Mouse (Mus musculus) forebrain, embryonic 14.5 days (tissue): ENCODE measurements around the gene Snupn. TPM values are rescaled to one million over a fixed set of nuclear protein-coding genes. Genes with fewer than 3 reads are reported as not detected.

Experiments
- ATAC-seq: fragments of 200-750 bp; cut with Nextera tagmentation; 2 replicates; pipeline ENCODE4 v1.8.0; 2017; ENCODE audit warnings: mild to moderate bottlenecking, moderate library complexity
- DNase-seq: peaks from one replicate; pipeline ENCODE4 v3.0.0-alpha.2; 2015; ENCODE audit warnings: low spot score
- H3K27ac ChIP-seq: fragments of 300-500 bp; sonication (generic); 2 replicates; pipeline ENCODE4 v1.5.1; 2014; ENCODE audit warnings: low read depth, mild to moderate bottlenecking, control low read depth, low read length, moderate library complexity
- H3K27me3 ChIP-seq: fragments of 300-500 bp; sonication (generic); replicated peaks from 2 replicates; pipeline ENCODE4 v1.6.1; 2014; ENCODE audit warnings: low read length, control low read depth, mixed read lengths; ENCODE audit not compliant: control insufficient read depth, insufficient read depth
- H3K36me3 ChIP-seq: fragments of 300-500 bp; sonication (generic); 2 replicates; pipeline ENCODE4 v1.6.1; 2014; ENCODE audit warnings: low read length, control low read depth; ENCODE audit not compliant: control insufficient read depth, insufficient read depth
- H3K4me1 ChIP-seq: fragments of 300-500 bp; sonication (generic); 2 replicates; pipeline ENCODE4 v1.6.1; 2014; ENCODE audit warnings: antibody characterized with exemption, low read length, control low read depth; ENCODE audit not compliant: control insufficient read depth, insufficient read depth
- H3K4me2 ChIP-seq: fragments of 300-500 bp; sonication (generic); 2 replicates; pipeline ENCODE4 v1.6.1; 2014; ENCODE audit warnings: mild to moderate bottlenecking, control low read depth, low read length
- H3K4me3 ChIP-seq: fragments of 300-500 bp; sonication (generic); 2 replicates; pipeline ENCODE4 v1.5.1; 2014; ENCODE audit warnings: low read depth, low read length, control low read depth
- H3K9ac ChIP-seq: fragments of 300-500 bp; sonication (generic); 2 replicates; pipeline ENCODE4 v1.6.1; 2014; ENCODE audit warnings: mild to moderate bottlenecking, low read length, control low read depth, moderate library complexity
- H3K9me3 ChIP-seq: fragments of 300-500 bp; sonication (generic); replicated peaks from 2 replicates; pipeline ENCODE4 v1.6.1; 2016; ENCODE audit warnings: low read length, control low read depth, mixed read lengths; ENCODE audit not compliant: control insufficient read depth
- WGBS: fragments of 180-500 bp; shearing (Covaris S2); extraction: QIAGEN DNeasy Blood & Tissue Kit; methylation state at CpG from one replicate; pipeline ENCODE4 v1.1.7; 2014; 5-methylcytosine and 5-hydroxymethylcytosine counted together
- polyA plus RNA-seq: library from polyadenylated mRNA; unstranded; fragments of >200 nt; fragmentation: Nextera tagmentation; extraction: Ambion mirVana; gene quantifications from 2 replicates; pipeline ENCODE4 v1.2.1, GENCODE M21; 2014

Gene Snupn
- polyA plus RNA-seq, 1 experiment from 2014 or later: 29.1 TPM

DNA sequence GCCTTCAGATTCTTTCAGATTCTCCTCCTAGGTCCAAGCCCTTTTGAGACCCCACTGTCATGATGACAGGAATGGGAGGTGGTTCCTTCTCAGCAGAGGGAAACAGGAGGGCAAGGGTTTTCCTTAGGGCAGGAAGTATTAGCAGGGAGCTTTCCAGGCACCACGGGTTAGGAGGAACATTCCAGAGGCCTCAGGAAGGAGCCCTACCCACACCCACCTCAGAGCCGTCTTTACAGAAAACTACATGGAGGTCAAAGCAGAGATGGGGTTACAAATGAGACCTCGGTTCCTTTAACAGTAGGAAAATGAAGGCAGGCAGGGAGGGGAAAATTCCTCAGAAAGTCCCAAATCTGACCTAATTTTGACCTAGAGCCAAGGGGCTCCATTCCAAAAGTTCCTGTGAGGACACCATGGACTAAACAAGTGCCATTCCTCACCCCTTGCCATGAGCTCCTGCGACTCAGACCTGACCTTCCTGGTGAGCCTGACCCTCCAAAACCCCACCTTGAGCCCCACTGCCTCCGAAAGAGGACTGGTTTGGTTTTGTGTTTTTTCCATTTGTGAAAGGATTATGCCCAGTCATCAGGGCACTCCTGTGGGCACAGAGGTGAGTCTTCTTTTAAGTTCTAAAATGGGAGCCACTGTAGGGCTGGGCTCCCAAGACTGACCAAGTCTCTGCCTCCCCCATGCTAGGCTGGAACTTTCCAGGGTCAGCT, 34.8 kb upstream of the Snupn start:
- Histone ChIP-seq H3K4me2 (no peak overlapping the region), H3K4me3 (no peak overlapping the region), H3K27me3 (no peaks in the 10 kb centered on the region), H3K9me3 (no peaks in the 10 kb centered on the region), H3K36me3 (no peaks in the 10 kb centered on the region; the same call in 1 of the 2 replicates), H3K9ac (no peak overlapping the region), H3K27ac (no peak overlapping the region), H3K4me1 (no peaks in the 10 kb centered on the region)
- 87% methylated on average over 5 of the region's 5 CpGs for WGBS
- DNase-seq (no peak), ATAC-seq (no peak)

DNA sequence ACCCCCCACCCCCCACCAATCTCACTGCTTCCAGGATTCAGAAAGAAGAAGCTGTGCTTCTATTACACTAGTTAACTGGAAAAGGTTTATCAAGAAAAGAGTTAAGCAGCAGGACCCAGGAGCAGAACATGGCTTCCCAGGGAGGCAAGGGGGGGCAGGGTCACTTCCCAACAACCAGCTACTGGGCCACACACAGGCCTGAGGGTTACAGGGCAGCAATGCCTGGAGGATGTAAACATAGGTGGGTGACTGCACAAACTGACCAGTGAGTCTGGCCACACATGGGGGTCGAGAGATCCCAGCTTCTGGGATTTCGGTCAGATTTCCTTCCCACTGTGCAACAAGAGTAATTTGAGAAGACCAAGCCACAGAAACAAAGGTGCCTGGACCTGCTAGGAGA, 33.5 kb upstream of the Snupn start:
- no peak overlapping the region for H3K4me2 ChIP-seq
- no peak for ATAC-seq
- no peak overlapping the region for H3K27ac ChIP-seq
- H3K4me1 ChIP-seq: no peaks in the 10 kb centered on the region
- DNase-seq: no peak
- no peaks in the 10 kb centered on the region for H3K27me3 ChIP-seq
- WGBS: 69% methylated on average over 2 of the region's 2 CpGs
- no peak overlapping the region for H3K9ac ChIP-seq
- H3K9me3 ChIP-seq: no peaks in the 10 kb centered on the region
- no peaks in the 10 kb centered on the region; the same call in 1 of the 2 replicates for H3K36me3 ChIP-seq
- H3K4me3 ChIP-seq: no peak overlapping the region

DNA sequence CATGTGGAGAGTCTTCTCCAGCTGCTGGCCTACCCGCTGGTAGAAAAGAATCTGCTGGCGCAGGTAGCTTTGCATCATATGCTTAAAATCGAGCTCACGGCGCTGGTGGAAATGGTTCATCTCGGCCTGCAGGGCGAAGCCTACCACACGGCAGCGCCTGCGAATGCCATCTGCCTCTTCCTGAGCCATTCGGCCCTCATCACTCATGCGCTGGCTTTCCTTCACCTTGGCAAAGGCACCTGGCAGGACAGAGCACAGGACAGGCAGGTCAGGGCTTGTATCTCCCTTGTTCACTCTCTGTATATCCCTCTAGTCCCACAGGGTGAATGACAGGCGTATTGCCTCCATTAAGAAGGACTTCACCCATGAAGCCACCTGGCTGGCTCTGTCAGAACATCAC, 32.2 kb upstream of the Snupn start:
- no peak overlapping the region for H3K4me2 ChIP-seq
- WGBS: 93% methylated on average over 13 of the region's 13 CpGs
- no peak overlapping the region for H3K4me3 ChIP-seq
- no peaks in the 10 kb centered on the region for H3K27me3 ChIP-seq
- H3K36me3 ChIP-seq: no peaks in the 10 kb centered on the region; the same call in 1 of the 2 replicates
- DNase-seq: no peak
- no peak overlapping the region for H3K9ac ChIP-seq
- H3K4me1 ChIP-seq: no peaks in the 10 kb centered on the region
- no peak overlapping the region for H3K27ac ChIP-seq
- no peaks in the 10 kb centered on the region for H3K9me3 ChIP-seq
- no peak for ATAC-seq

DNA sequence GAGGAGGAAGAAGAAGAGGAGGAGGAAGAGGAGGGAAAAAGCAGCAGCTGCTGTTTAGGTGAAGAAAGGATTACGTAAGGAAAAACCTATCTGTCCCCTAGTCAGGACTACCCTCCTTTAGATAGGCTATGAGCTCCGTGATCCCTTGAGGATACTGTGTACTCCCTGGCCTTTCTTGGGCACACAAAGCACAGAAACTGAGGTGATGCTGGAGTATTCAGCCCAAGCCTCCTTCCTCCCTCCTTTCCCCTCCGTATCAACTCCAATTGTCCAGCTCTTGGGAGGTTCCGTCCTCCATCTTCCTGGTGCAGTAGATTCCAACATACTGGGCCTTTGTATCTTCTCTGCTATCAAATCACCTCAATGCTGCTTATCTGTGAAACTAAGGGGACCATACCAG, 27.9 kb upstream of the Snupn start:
- Histone ChIP-seq H3K27me3 (no peaks in the 10 kb centered on the region), H3K27ac (no peak overlapping the region), H3K4me1 (peaks cover 17% of the 10 kb centered on the region), H3K9ac (no peak overlapping the region), H3K36me3 (no peaks in the 10 kb centered on the region; the same call in 1 of the 2 replicates), H3K4me3 (no peak overlapping the region), H3K4me2 (no peak overlapping the region), H3K9me3 (no peaks in the 10 kb centered on the region)
- no peak for ATAC-seq
- no peak for DNase-seq
- 89% methylated on average over 4 of the region's 4 CpGs for WGBS

DNA sequence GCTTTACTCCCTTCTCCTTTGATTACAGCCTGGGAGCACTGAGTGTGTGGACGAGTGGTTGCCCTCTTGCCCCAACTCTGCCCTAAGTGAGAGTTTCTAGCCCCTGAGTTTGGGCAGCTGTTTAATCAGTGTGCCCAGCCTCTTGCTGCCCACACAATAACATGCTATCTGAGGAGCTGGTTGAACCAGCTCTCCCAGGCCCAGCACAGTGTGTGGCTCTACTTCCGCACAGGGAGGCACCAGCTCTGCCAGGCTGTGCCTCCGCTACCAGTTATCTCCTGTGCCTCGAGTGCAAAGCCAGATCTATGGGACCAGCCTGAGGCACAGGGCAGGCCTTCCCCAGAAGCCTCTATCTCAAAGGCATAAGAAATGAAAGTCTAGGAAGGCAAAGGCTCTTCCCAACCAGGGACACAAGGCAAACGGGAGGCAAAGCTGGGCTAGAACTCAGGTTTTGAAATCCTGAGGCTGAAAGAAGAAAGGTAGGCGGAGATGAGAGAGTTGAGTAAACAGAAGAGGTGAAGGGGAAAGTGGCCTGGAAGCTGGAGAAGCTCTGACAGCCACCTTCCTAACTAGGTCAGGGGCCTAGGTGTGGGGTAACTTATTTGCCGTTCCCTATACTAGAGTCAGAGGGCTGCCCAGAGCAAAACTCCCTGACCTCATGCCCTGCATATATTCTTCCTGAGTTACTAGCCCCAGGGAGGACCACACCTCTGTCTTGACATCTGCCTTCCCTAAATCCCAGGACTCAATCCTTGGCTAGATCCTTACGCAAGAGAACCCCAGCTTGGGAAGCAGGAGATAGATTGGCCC, 26.6 kb upstream of the Snupn start:
- Histone ChIP-seq H3K36me3 (no peaks in the 10 kb centered on the region), H3K27me3 (no peaks in the 10 kb centered on the region), H3K4me3 (peak overlapping the region; percentile 5; the same call in 1 of the 2 replicates), H3K4me1 (peaks cover 19% of the 10 kb centered on the region), H3K9me3 (no peaks in the 10 kb centered on the region), H3K27ac (no peak overlapping the region), H3K4me2 (peak overlapping the region; percentile 31), H3K9ac (peak overlapping the region; percentile 35; the same call in 1 of the 2 replicates)
- DNase-seq (no peak), ATAC-seq (no peak)
- 84% methylated on average over 8 of the region's 8 CpGs for WGBS

DNA sequence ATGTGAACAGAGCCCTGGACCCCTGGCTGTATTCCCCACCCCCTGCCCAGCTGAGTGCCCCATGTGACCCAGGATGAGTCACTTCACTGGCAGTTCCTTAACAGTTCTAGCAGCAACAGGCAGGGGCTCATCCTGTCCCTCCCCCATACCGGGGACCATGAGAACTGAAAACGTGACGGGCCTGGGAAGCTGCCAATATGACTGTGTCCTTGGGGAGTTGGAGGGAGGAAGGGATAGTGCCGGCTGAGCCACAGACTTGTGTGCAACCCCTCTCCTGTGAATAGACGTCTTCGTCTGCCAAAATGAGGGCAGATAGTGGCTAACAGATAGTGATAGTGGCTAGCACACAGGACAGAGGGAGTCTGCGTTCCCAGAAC, 26.0 kb upstream of the Snupn start:
- peaks cover 19% of the 10 kb centered on the region for H3K4me1 ChIP-seq
- no peak for ATAC-seq

DNA sequence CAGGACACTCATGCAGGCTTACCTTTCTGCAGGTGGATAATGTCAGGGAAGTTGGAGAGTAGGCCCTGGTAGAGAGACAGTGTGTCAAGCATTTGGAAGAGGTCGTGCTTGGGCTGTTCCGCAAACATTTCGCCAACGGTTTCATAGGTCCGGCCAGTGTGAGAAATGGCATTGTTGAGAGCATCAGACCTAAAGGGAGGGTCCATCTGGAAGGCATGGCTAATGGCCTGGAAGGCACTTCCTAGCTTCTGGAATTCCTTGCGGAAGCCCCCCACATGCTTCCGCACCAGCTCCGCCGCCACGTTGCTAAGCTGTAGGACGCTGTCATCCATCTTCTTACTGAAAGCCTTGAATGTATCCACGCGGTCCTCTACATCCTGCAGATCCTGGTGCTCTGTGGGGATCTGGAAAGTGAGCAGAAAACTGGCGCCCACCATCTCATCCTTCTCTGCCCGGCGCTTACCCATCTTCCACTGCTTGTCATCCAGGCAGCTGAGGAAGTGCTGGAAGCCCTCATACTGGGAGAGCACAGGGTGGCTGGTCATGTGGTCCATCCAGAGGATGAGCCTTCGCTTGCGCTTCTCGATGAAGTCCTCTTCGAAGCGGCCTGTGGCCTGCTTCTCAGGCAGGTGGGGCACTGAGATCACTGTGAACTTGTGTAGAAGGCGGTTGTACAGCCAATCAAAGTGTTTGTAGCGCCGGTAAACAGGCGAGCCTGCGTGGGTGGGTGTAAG, 25.2 kb upstream of the Snupn start:
- H3K9ac ChIP-seq: no peak overlapping the region
- no peaks in the 10 kb centered on the region for H3K9me3 ChIP-seq
- H3K4me3 ChIP-seq: no peak overlapping the region
- ATAC-seq (no peak), DNase-seq (no peak)
- H3K27me3 ChIP-seq: no peaks in the 10 kb centered on the region
- no peak overlapping the region for H3K27ac ChIP-seq
- WGBS: 92% methylated on average over 26 of the region's 26 CpGs
- H3K4me1 ChIP-seq: peaks cover 19% of the 10 kb centered on the region
- H3K36me3 ChIP-seq: no peaks in the 10 kb centered on the region
- H3K4me2 ChIP-seq: peak overlapping the region; percentile 31

More for the DNA sequence above, 26.0 kb upstream of the Snupn start:
- H3K36me3 ChIP-seq: no peaks in the 10 kb centered on the region
- H3K9me3 ChIP-seq: no peaks in the 10 kb centered on the region
- peak overlapping the region; percentile 31 for H3K4me2 ChIP-seq
- DNase-seq: peak; percentile 53
- no peaks in the 10 kb centered on the region for H3K27me3 ChIP-seq
- H3K9ac ChIP-seq: no peak overlapping the region; the same call in 1 of the 2 replicates
- H3K27ac ChIP-seq: no peak overlapping the region
- H3K4me3 ChIP-seq: peak overlapping the region; percentile 5; the same call in 1 of the 2 replicates
- WGBS: 44% methylated on average over 7 of the region's 7 CpGs

DNA sequence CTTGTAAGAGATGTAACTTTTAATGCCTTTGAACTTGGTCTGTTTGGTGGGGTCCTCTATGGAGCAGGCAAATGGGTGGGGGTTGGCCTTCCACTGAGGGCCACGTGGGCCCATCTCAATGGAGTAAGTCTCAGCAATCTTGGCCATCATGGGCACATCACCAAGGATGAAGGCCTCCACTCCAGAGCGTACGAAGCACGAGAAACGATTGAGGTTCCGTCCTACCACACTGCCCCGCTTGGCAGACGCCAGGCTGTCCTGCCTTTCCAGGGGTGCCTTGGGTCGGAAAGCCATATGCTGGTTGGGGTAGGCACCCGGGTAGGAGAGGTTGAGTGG, 24.7 kb upstream of the Snupn start:
- 97% methylated on average over 10 of the region's 10 CpGs for WGBS
- H3K4me1 ChIP-seq: peaks cover 19% of the 10 kb centered on the region
- no peak overlapping the region for H3K4me3 ChIP-seq
- no peak overlapping the region for H3K9ac ChIP-seq
- no peaks in the 10 kb centered on the region for H3K36me3 ChIP-seq
- DNase-seq: no peak
- no peaks in the 10 kb centered on the region for H3K27me3 ChIP-seq
- peak overlapping the region; percentile 63 for H3K4me2 ChIP-seq
- no peaks in the 10 kb centered on the region for H3K9me3 ChIP-seq
- ATAC-seq: no peak
- H3K27ac ChIP-seq: no peak overlapping the region
